Mouse (Mus musculus): Measurements from ENCODE around the gene Laptm4a. TPM values are rescaled to one million over a fixed set of nuclear protein-coding genes. Genes with fewer than 3 reads are reported as not detected.
"Not testable (repeated sequence)": the region's sequence is repeated elsewhere in the genome, so short reads cannot be mapped to it uniquely, and the experiment has no call there.

Laptm4a gene
- polyA plus RNA-seq, 1 experiment from 2014 or later, result 221 TPM

GRCm38 (mm10) chr12:8916378-8916777, 5.1 kb upstream of the Laptm4a start:
- H3K27ac ChIP-seq, result 0 out of 2 replicates have a peak overlapping the region, but pooled peaks have one; percentile 44
- peaks cover 21% of the 10 kb centered on the region for H3K4me1 ChIP-seq (replicated peaks)
- no peak overlapping the region for H3K4me2 ChIP-seq (replicated peaks)
- H3K9ac ChIP-seq (replicated peaks), result 0 out of 2 replicates have a peak overlapping the region, but pooled peaks have one; percentile 14
- H3K36me3 ChIP-seq, result no peaks in the 10 kb centered on the region
- ATAC-seq, result peak; percentile 47
- 34% methylated on average over 5 of the region's 5 CpGs for WGBS
- no peaks in the 10 kb centered on the region for H3K27me3 ChIP-seq
- H3K4me3 ChIP-seq (replicated peaks), result no peak overlapping the region
- H3K9me3 ChIP-seq, result no peaks in the 10 kb centered on the region

DNA sequence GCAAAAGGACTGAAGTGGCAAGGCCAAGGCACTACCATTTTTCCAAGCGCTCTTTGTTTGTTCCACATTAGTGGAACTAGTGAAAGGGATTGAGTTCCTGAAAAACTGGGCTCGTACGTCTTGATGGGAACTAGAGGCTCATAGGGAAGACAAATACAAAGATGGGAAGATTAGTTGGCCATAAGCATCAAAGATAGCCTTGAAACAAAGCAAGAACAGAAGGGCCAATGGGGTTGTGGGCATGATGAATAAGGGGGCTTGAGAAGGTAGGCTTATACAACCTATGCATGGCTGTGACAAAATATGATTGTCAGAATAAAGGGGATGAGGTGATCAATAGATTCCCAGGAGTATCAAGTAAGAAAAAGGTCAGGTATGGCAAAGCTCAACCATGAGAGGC, 2.2 kb upstream of the Laptm4a start:
- H3K27ac ChIP-seq, result no peak overlapping the region
- no peaks in the 10 kb centered on the region for H3K36me3 ChIP-seq
- H3K9me3 ChIP-seq, result no peaks in the 10 kb centered on the region
- 84% methylated on average over 3 of the region's 3 CpGs for WGBS
- H3K4me1 ChIP-seq (replicated peaks), result peaks cover 24% of the 10 kb centered on the region
- no peak overlapping the region for H3K4me2 ChIP-seq (replicated peaks)
- H3K9ac ChIP-seq (replicated peaks), result no peak overlapping the region
- H3K4me3 ChIP-seq (replicated peaks), result no peak overlapping the region
- no peaks in the 10 kb centered on the region for H3K27me3 ChIP-seq
- ATAC-seq, result no peak

DNA sequence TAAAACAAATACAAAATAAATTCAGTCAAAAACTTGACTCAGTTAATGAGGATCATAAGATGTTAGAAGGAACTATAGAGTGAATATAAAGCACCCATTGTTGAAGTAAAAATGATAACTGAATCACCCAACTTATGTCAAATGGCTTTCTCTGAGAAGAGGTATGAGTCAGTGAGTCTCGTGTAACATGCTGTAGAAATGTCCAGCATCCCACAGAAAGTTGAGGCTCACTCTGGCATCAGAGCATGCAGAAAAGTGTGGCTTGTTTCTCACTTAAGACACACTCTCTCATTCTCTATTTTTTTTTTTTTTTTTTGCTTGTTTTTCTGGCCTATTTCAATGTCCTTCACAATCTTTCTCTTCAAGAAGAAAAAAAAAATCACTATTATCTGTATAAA, 469 bp upstream of the Laptm4a start:
- H3K27me3 ChIP-seq, result no peaks in the 10 kb centered on the region
- ATAC-seq, result no peak
- peaks cover 34% of the 10 kb centered on the region for H3K4me1 ChIP-seq (replicated peaks)
- peaks cover 3% of the 10 kb centered on the region; the same call in 1 of the 2 replicates for H3K36me3 ChIP-seq
- no peaks in the 10 kb centered on the region for H3K9me3 ChIP-seq
- H3K9ac ChIP-seq (replicated peaks), result peak overlapping the region; percentile 67
- peak overlapping the region; percentile 96 for H3K27ac ChIP-seq
- peak overlapping the region; percentile 78 for H3K4me3 ChIP-seq (replicated peaks)
- WGBS, result 19% methylated on average over 1 of the region's 1 CpGs
- H3K4me2 ChIP-seq (replicated peaks), result peak overlapping the region; percentile 55

DNA sequence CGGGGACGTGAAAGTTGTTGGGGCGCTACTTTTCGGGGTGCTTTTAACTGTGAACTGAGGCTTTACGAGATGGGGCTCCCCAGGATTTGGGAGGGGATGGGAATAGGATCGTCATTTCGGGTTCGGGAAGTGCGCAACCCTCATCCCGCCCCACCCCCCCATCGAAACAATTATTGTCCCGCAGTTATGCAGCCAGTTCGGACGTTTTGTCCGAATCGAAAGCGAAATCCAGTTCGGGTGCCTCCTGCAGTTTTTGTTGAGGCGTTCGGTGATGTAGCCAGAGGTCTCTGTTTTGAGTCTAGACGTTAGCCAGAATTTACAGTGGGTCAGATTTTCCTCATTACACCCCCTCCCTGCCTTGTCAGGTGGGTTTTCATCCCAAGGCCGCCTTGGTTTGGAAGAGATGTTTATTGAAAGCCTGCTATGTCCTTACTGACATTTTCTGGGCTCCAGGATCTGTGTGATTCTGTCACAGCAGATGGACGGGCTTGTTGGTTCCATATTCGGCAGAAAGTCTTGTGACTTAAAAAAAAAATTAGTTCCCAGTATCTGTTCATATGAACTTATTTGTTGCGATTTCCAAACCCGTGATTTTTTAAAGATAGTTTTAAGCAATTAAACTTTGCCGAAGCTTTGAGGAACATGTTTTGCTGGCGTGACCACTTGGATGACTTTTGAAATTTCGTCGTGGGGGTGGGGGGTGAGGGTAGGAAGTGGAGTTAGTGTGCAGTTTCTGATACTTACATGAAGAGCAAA, 1.1 kb downstream of the Laptm4a start:
- H3K4me3 ChIP-seq (replicated peaks), result peak overlapping the region; percentile 78
- peak overlapping the region; percentile 82 for H3K4me2 ChIP-seq (replicated peaks)
- H3K36me3 ChIP-seq, result peaks cover 6% of the 10 kb centered on the region; the same call in 1 of the 2 replicates
- H3K4me1 ChIP-seq (replicated peaks), result peaks cover 29% of the 10 kb centered on the region
- no peak for ATAC-seq
- peak overlapping the region; percentile 84 for H3K9ac ChIP-seq (replicated peaks)
- no peaks in the 10 kb centered on the region for H3K27me3 ChIP-seq
- no peaks in the 10 kb centered on the region for H3K9me3 ChIP-seq
- peak overlapping the region; percentile 96 for H3K27ac ChIP-seq
- WGBS, result 6% methylated on average over 30 of the region's 30 CpGs

DNA sequence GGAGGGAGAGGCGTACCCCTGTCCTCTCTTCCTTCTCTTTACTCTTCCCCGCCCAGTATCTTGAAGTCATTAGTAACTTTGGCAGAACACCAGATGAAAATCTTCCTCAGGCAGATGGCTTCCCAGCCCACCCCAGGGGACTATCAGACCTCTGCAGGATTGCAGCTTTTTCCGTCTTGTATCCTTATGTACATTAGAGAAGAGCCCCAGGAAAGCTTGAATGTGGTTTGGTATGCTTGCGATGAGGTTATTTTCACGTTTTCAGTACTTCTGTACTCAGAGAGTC, 1.6 kb downstream of the Laptm4a start:
- WGBS, result 38% methylated on average over 5 of the region's 5 CpGs
- Histone ChIP-seq H3K4me3 (replicated peaks) (peak overlapping the region; percentile 78), H3K36me3 (peaks cover 6% of the 10 kb centered on the region; the same call in 1 of the 2 replicates), H3K9ac (replicated peaks) (peak overlapping the region; percentile 84), H3K9me3 (no peaks in the 10 kb centered on the region), H3K27ac (no peak overlapping the region), H3K27me3 (no peaks in the 10 kb centered on the region), H3K4me1 (replicated peaks) (peaks cover 29% of the 10 kb centered on the region), H3K4me2 (replicated peaks) (peak overlapping the region; percentile 82)
- no peak for ATAC-seq

DNA sequence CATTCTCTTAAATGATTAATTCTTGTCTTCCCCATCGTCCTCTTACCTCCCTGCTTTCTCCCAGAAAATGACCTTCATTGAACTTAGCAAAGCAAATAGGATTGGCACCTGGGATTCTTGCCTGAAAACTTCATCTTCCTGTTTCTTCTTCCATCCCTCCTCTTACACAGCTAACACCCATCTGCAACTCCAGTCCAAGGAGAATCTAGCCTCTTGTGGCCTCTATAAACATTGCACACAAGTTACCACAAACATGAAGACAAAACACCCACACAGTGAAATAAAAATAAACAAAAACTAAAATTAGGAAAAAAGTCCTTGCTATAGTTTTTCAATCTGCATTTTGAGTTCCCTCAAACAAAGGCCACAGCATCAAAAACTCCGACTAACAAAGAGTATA, 2.1 kb downstream of the Laptm4a start:
- Histone ChIP-seq H3K27ac (no peak overlapping the region), H3K27me3 (no peaks in the 10 kb centered on the region), H3K9me3 (no peaks in the 10 kb centered on the region), H3K4me2 (replicated peaks) (peak overlapping the region; percentile 82), H3K4me3 (replicated peaks) (peak overlapping the region; percentile 78), H3K9ac (replicated peaks) (peak overlapping the region; percentile 84; the same call in 1 of the 2 replicates), H3K4me1 (replicated peaks) (peaks cover 30% of the 10 kb centered on the region), H3K36me3 (peaks cover 6% of the 10 kb centered on the region; the same call in 1 of the 2 replicates)
- 49% methylated on average over 2 of the region's 2 CpGs for WGBS
- no peak for ATAC-seq

GRCm38 (mm10) chr12:8927652-8928051, 6.2 kb downstream of the Laptm4a start:
- Histone ChIP-seq H3K4me1 (replicated peaks) (peaks cover 39% of the 10 kb centered on the region), H3K36me3 (peaks cover 6% of the 10 kb centered on the region), H3K9ac (replicated peaks) (no peak overlapping the region), H3K27ac (no peak overlapping the region), H3K27me3 (no peaks in the 10 kb centered on the region), H3K9me3 (no peaks in the 10 kb centered on the region), H3K4me2 (replicated peaks) (no peak overlapping the region), H3K4me3 (replicated peaks) (no peak overlapping the region)
- 88% methylated on average over 3 of the region's 3 CpGs for WGBS
- no peak for ATAC-seq

- Histone ChIP-seq H3K9ac (replicated peaks) (no peak overlapping the region), H3K4me3 (replicated peaks) (no peak overlapping the region), H3K27me3 (no peaks in the 10 kb centered on the region), H3K27ac (no peak overlapping the region), H3K9me3 (no peaks in the 10 kb centered on the region), H3K4me2 (replicated peaks) (no peak overlapping the region), H3K4me1 (replicated peaks) (peaks cover 28% of the 10 kb centered on the region), H3K36me3 (peaks cover 10% of the 10 kb centered on the region)
- ATAC-seq, result no peak
- 79% methylated on average over 4 of the region's 4 CpGs for WGBS
These were observed 7.3 kb downstream of the Laptm4a start for GRCm38 (mm10) chr12:8928766-8929165.

DNA sequence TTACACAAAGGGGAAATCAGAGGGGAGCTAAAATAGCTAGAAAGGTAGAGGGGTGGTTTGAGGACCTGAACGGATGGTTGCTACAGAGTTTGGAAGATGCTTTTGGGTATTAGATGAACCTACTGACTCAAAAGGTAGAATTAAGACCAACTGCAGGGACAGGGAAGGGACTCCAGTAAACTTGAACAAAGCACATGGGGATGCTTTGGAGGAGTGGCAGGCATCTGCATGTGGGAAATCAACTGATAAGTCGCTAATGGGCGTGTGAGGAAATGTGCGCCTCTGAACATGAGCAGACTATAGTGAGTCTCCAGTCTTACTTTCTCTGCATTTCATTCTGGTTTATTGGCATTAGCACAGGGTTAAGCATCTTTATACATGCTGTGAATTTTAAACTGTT, 9.6 kb downstream of the Laptm4a start:
- H3K4me3 ChIP-seq (replicated peaks), result no peak overlapping the region

GRCm38 (mm10) chr12:8935349-8935748, 13.9 kb downstream of the Laptm4a start:
- WGBS, result 91% methylated on average over 5 of the region's 5 CpGs
- Histone ChIP-seq H3K4me1 (replicated peaks) (0 out of 2 replicates have a peak, but pooled peaks cover 4% of the 10 kb centered on the region), H3K27me3 (no peaks in the 10 kb centered on the region), H3K4me3 (replicated peaks) (no peak overlapping the region), H3K4me2 (replicated peaks) (no peak overlapping the region), H3K9me3 (no peaks in the 10 kb centered on the region), H3K36me3 (peaks cover 58% of the 10 kb centered on the region), H3K27ac (no peak overlapping the region), H3K9ac (replicated peaks) (no peak overlapping the region)
- no peak for ATAC-seq

More for the DNA sequence above, 9.6 kb downstream of the Laptm4a start:
- Histone ChIP-seq H3K27me3 (no peaks in the 10 kb centered on the region), H3K36me3 (peaks cover 25% of the 10 kb centered on the region), H3K27ac (no peak overlapping the region), H3K9me3 (no peaks in the 10 kb centered on the region), H3K4me1 (replicated peaks) (peaks cover 14% of the 10 kb centered on the region; the same call in 1 of the 2 replicates), H3K9ac (replicated peaks) (no peak overlapping the region), H3K4me2 (replicated peaks) (no peak overlapping the region)
- 88% methylated on average over 4 of the region's 4 CpGs for WGBS
- no peak for ATAC-seq

GRCm38 (mm10) chr12:8936210-8936609, 14.7 kb downstream of the Laptm4a start:
- not testable (repeated sequence) for H3K27me3 ChIP-seq; ATAC-seq; H3K9ac ChIP-seq (replicated peaks); H3K4me1 ChIP-seq (replicated peaks); H3K4me3 ChIP-seq (replicated peaks); H3K4me2 ChIP-seq (replicated peaks); H3K27ac ChIP-seq; H3K9me3 ChIP-seq
- WGBS, result 77% methylated on average over 4 of the region's 4 CpGs
- H3K36me3 ChIP-seq, result peaks cover 58% of the 10 kb centered on the region

DNA sequence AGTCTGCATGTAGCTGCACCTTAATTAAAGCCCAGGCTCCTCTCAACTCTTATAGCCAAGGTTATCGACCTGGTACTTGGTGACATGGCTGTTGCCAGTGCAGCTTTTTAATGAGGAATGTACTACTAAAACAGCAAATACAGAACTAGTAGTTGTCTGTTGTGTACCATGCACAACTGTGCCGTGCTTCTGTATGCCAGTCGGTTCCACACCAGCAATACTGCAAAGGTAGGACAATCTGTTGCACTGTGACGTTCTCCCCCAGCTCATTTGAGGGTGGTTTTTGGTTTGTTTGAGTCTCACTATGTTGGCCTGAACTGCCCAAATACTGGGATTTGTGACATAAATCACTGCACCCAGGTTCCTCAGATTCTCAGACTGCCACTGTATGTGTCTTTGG, 18.0 kb downstream of the Laptm4a start:
- Histone ChIP-seq H3K4me1 (replicated peaks) (no peaks in the 10 kb centered on the region), H3K4me3 (replicated peaks) (no peak overlapping the region), H3K27ac (no peak overlapping the region), H3K36me3 (peaks cover 51% of the 10 kb centered on the region), H3K27me3 (no peaks in the 10 kb centered on the region), H3K4me2 (replicated peaks) (no peak overlapping the region), H3K9ac (replicated peaks) (no peak overlapping the region), H3K9me3 (no peaks in the 10 kb centered on the region)
- WGBS, result 94% methylated on average over 4 of the region's 4 CpGs
- no peak for ATAC-seq

Measured in midbrain, embryonic 13.5 days (tissue).